Mouse (Mus musculus): ENCODE measurements at regions not wholly inside any gene's neighbourhood (a gene's known extent, or its start where the extent isn't known, plus 50 kb on each side); places are given as distances from the start of the nearest gene placed in this dataset.
"Not testable (repeated sequence)": the region's sequence is repeated elsewhere in the genome, so short reads cannot be mapped to it uniquely, and the experiment has no call there.

- intact Hi-C loops (cut with DNase I); DNase-seq: not testable (repeated sequence)
Observed at GRCm38 (mm10) chr12:92891126-92891525, 1042.2 kb upstream of the Sel1l start.

GRCm38 (mm10) chr12:92887747-92888146, 1038.8 kb upstream of the Sel1l start:
- DNase-seq = no peak
- intact Hi-C loops (cut with DNase I) = no loop called here

- DNase-seq; intact Hi-C loops (cut with DNase I): not testable (repeated sequence)
Observed at GRCm38 (mm10) chr12:92886394-92887075, 1037.6 kb upstream of the Sel1l start.

- DNase-seq; intact Hi-C loops (cut with DNase I): not testable (repeated sequence)
Observed at GRCm38 (mm10) chr12:92884014-92884413, 1035.1 kb upstream of the Sel1l start.

- DNase-seq; intact Hi-C loops (cut with DNase I): not testable (repeated sequence)
Observed at GRCm38 (mm10) chr12:92883091-92883490, 1034.1 kb upstream of the Sel1l start.

GRCm38 (mm10) chr12:92882540-92882939, 1033.6 kb upstream of the Sel1l start:
- intact Hi-C loops (cut with DNase I); DNase-seq: not testable (repeated sequence)

- intact Hi-C loops (cut with DNase I) = no loop called here
Observed at GRCm38 (mm10) chr12:92873602-92874001, 1024.6 kb upstream of the Sel1l start.

GRCm38 (mm10) chr12:92869336-92869735, 1020.4 kb upstream of the Sel1l start:
- DNase-seq = no peak
- intact Hi-C loops (cut with DNase I) = no loop called here

More at GRCm38 (mm10) chr12:92873602-92874001, 1024.6 kb upstream of the Sel1l start:
- no peak for DNase-seq

GRCm38 (mm10) chr12:92823090-92823786, 974.3 kb upstream of the Sel1l start:
- no peak for DNase-seq
- intact Hi-C loops (cut with DNase I) = no loop called here

- intact Hi-C loops (cut with DNase I) = no loop called here
- no peak for DNase-seq
Observed at GRCm38 (mm10) chr12:92818610-92819009, 969.7 kb upstream of the Sel1l start.

- DNase-seq = no peak
- intact Hi-C loops (cut with DNase I) = no loop called here
Observed at GRCm38 (mm10) chr12:92801121-92801520, 952.2 kb upstream of the Sel1l start.

GRCm38 (mm10) chr12:92783362-92783761, 934.4 kb upstream of the Sel1l start:
- DNase-seq = no peak
- intact Hi-C loops (cut with DNase I) = no loop called here

- DNase-seq = no peak
- intact Hi-C loops (cut with DNase I) = no loop called here
Observed at GRCm38 (mm10) chr12:92779695-92780292, 930.8 kb upstream of the Sel1l start.

- intact Hi-C loops (cut with DNase I) = no loop called here
- no peak for DNase-seq
Observed at GRCm38 (mm10) chr12:92775668-92776067, 926.7 kb upstream of the Sel1l start.

GRCm38 (mm10) chr12:92748576-92748975, 899.6 kb upstream of the Sel1l start:
- DNase-seq = no peak
- intact Hi-C loops (cut with DNase I) = no loop called here

GRCm38 (mm10) chr12:92740818-92741217, 891.9 kb upstream of the Sel1l start:
- no peak for DNase-seq
- intact Hi-C loops (cut with DNase I) = no loop called here

GRCm38 (mm10) chr12:92739196-92739595, 890.2 kb upstream of the Sel1l start:
- intact Hi-C loops (cut with DNase I) = no loop called here
- no peak for DNase-seq

GRCm38 (mm10) chr12:92737623-92738370, 888.8 kb upstream of the Sel1l start:
- intact Hi-C loops (cut with DNase I) = no loop called here
- DNase-seq = no peak

- no peak for DNase-seq
- intact Hi-C loops (cut with DNase I) = no loop called here
Observed at GRCm38 (mm10) chr12:92723022-92723421, 874.1 kb upstream of the Sel1l start.

- intact Hi-C loops (cut with DNase I) = no loop called here
- DNase-seq = no peak
Observed at GRCm38 (mm10) chr12:92713415-92713814, 864.5 kb upstream of the Sel1l start.

GRCm38 (mm10) chr12:92708466-92708865, 859.5 kb upstream of the Sel1l start:
- intact Hi-C loops (cut with DNase I) = no loop called here
- DNase-seq = no peak
